Mouse (Mus musculus): ENCODE data around the gene Zfp853.

- TF ChIP-seq SIN3A (IDR thresholded peaks at IDR 0.05; ENCODE audit: low read length) (no peak), POLR2A (IDR thresholded peaks at IDR 0.05; ENCODE audit: low read depth, low read length) (no peak), BHLHE40 (IDR thresholded peaks at IDR 0.05; ENCODE audit: low read depth, low read length) (no peak), CTCF (conservative IDR thresholded peaks at IDR 0.05 in 1 of 2, IDR thresholded peaks at IDR 0.05 in 1 of 2; ENCODE audit: low read depth in 2 of 2, low read length in 2 of 2) (no peak), TCF12 (IDR thresholded peaks at IDR 0.05; ENCODE audit: low read depth, low read length) (no peak), KAT2A (IDR thresholded peaks at IDR 0.05; ENCODE audit: insufficient replicate concordance, low read length) (no peak), MYC (IDR thresholded peaks at IDR 0.05; ENCODE audit: low read depth, low read length) (no peak), MAFK (IDR thresholded peaks at IDR 0.05; ENCODE audit: insufficient replicate concordance, low read length) (no peak), ZC3H11A (IDR thresholded peaks at IDR 0.05; ENCODE audit: low read depth, low read length) (no peak), MEF2A (IDR thresholded peaks at IDR 0.05; ENCODE audit: borderline replicate concordance, low read depth, low read length) (no peak), POLR2AphosphoS2 (IDR thresholded peaks at IDR 0.05; ENCODE audit: low read depth, low read length) (no peak), CHD2 (IDR thresholded peaks at IDR 0.05; ENCODE audit: low read length) (no peak)
These were observed 41.7 kb upstream of the Zfp853 start for GRCm38 (mm10) chr5:143335089-143335460.

All from CH12.LX (cell line).